Mouse (Mus musculus) limb, embryonic 14.5 days (tissue): Measurements from ENCODE around the gene Prkce. TPM values are rescaled to one million over a fixed set of nuclear protein-coding genes. Genes with fewer than 3 reads are reported as not detected.

ENCODE experiments used
- ATAC-seq: fragments of 200-750 bp; cut with Nextera tagmentation; 2 replicates; pipeline ENCODE4 v1.8.0; 2017; ENCODE audit warnings: low read depth, moderate number of reproducible peaks, moderate TSS enrichment; ENCODE audit not compliant: low FRiP score
- DNase-seq: peaks from one replicate; pipeline ENCODE4 v3.0.0-alpha.2; 2015; ENCODE audit warnings: low spot score
- H3K27ac ChIP-seq: fragments of 300-500 bp; sonication (generic); replicated peaks from 2 replicates; pipeline ENCODE4 v1.5.1; 2014; ENCODE audit warnings: low read depth, mild to moderate bottlenecking, low read length, moderate library complexity, mixed read lengths
- H3K27me3 ChIP-seq: fragments of 300-500 bp; sonication (generic); 2 replicates; pipeline ENCODE4 v1.6.1; 2014; ENCODE audit warnings: low read length, mixed read lengths; ENCODE audit not compliant: control insufficient read depth, insufficient read depth
- H3K36me3 ChIP-seq: fragments of 300-500 bp; sonication (generic); 2 replicates; pipeline ENCODE4 v1.6.1; 2014; ENCODE audit warnings: mild to moderate bottlenecking, low read length, moderate library complexity, mixed read lengths; ENCODE audit not compliant: control insufficient read depth, insufficient read depth
- H3K4me1 ChIP-seq: fragments of 300-500 bp; sonication (generic); 2 replicates; pipeline ENCODE4 v1.6.1; 2014; ENCODE audit warnings: antibody characterized with exemption, low read length, mixed read lengths; ENCODE audit not compliant: control insufficient read depth, insufficient read depth
- H3K4me2 ChIP-seq: fragments of 300-500 bp; sonication (generic); replicated peaks from 2 replicates; pipeline ENCODE4 v1.6.1; 2014; ENCODE audit warnings: low read depth, mild to moderate bottlenecking, low read length, moderate library complexity; ENCODE audit not compliant: severe bottlenecking
- H3K4me3 ChIP-seq: fragments of 300-500 bp; sonication (generic); replicated peaks from 2 replicates; pipeline ENCODE4 v1.5.1; 2014; ENCODE audit warnings: low read length
- H3K9ac ChIP-seq: fragments of 300-500 bp; sonication (generic); 2 replicates; pipeline ENCODE4 v1.6.1; 2014; ENCODE audit warnings: mild to moderate bottlenecking, low read depth, low read length, moderate library complexity; ENCODE audit not compliant: severe bottlenecking
- H3K9me3 ChIP-seq: fragments of 300-500 bp; sonication (generic); 2 replicates; pipeline ENCODE4 v1.6.1; 2016; ENCODE audit warnings: low read length; ENCODE audit not compliant: control insufficient read depth
- POLR2A ChIP-seq: fragments of 200-500 bp; IDR thresholded peaks from 2 replicates; pipeline ENCODE4 v1.8.0; 2012; ENCODE audit warnings: inconsistent platforms, mild to moderate bottlenecking, moderate library complexity, borderline replicate concordance; ENCODE audit not compliant: insufficient read depth, insufficient read length; ENCODE audit errors: extremely low read depth
- WGBS: fragments of 180-500 bp; shearing (Covaris S2); extraction: QIAGEN DNeasy Blood & Tissue Kit; methylation state at CpG from one replicate; pipeline ENCODE4 v1.1.7; 2014; 5-methylcytosine and 5-hydroxymethylcytosine counted together
- polyA plus RNA-seq, 2 experiments: library from polyadenylated mRNA; depleted of rRNA in 1 of 2; stranded (reverse) in 1 of 2; unstranded in 1 of 2; fragments of >200 nt; fragmentation: Nextera tagmentation in 1 of 2; extraction: Ambion mirVana in 1 of 2; gene quantifications; 2 replicates each; pipeline versions ENCODE4 v1.2.1 to v1.2.3; 2012 to 2014

The Prkce gene
- polyA plus RNA-seq, 2 experiments: 4.7 to 9.3 TPM

- Histone ChIP-seq H3K9me3 (no peaks in the 10 kb centered on the region), H3K27ac (no peak overlapping the region), H3K4me1 (peaks cover 31% of the 10 kb centered on the region), H3K27me3 (no peaks in the 10 kb centered on the region), H3K36me3 (no peaks in the 10 kb centered on the region), H3K4me3 (no peak overlapping the region), H3K9ac (no peak overlapping the region), H3K4me2 (no peak overlapping the region)
- WGBS: 85% methylated on average over 3 of the region's 3 CpGs
- ATAC-seq (no peak), DNase-seq (no peak)
- no peak for TF ChIP-seq POLR2A
Observed at GRCm38 (mm10) chr17:86354896-86355295, 187.3 kb downstream of the Prkce start.

GRCm38 (mm10) chr17:86355318-86355717 lies 187.7 kb downstream of the Prkce start:
- H3K4me3 ChIP-seq: no peak overlapping the region
- no peaks in the 10 kb centered on the region for H3K36me3 ChIP-seq
- TF ChIP-seq POLR2A: no peak
- 90% methylated on average over 2 of the region's 2 CpGs for WGBS
- H3K9me3 ChIP-seq: no peaks in the 10 kb centered on the region
- H3K9ac ChIP-seq: no peak overlapping the region
- no peak overlapping the region for H3K27ac ChIP-seq
- peaks cover 29% of the 10 kb centered on the region for H3K4me1 ChIP-seq
- no peak overlapping the region for H3K4me2 ChIP-seq
- DNase-seq (no peak), ATAC-seq (no peak)
- no peaks in the 10 kb centered on the region for H3K27me3 ChIP-seq

GRCm38 (mm10) chr17:86355772-86356451 lies 188.3 kb downstream of the Prkce start:
- H3K4me3 ChIP-seq: no peak overlapping the region
- ATAC-seq: no peak
- no peak for DNase-seq
- H3K4me1 ChIP-seq: peaks cover 23% of the 10 kb centered on the region
- no peaks in the 10 kb centered on the region for H3K9me3 ChIP-seq
- 72% methylated on average over 7 of the region's 7 CpGs for WGBS
- H3K9ac ChIP-seq: no peak overlapping the region
- TF ChIP-seq POLR2A: no peak
- H3K27ac ChIP-seq: no peak overlapping the region; the same call in 1 of the 2 replicates
- no peaks in the 10 kb centered on the region for H3K27me3 ChIP-seq
- no peaks in the 10 kb centered on the region for H3K36me3 ChIP-seq
- no peak overlapping the region for H3K4me2 ChIP-seq

GRCm38 (mm10) chr17:86358388-86358787 lies 190.8 kb downstream of the Prkce start:
- Histone ChIP-seq H3K9me3 (no peaks in the 10 kb centered on the region), H3K4me3 (no peak overlapping the region), H3K27ac (no peak overlapping the region), H3K4me1 (peaks cover 17% of the 10 kb centered on the region), H3K4me2 (no peak overlapping the region), H3K36me3 (no peaks in the 10 kb centered on the region), H3K27me3 (no peaks in the 10 kb centered on the region), H3K9ac (no peak overlapping the region)
- TF ChIP-seq POLR2A: no peak
- 13% methylated on average over 5 of the region's 5 CpGs for WGBS
- ATAC-seq (no peak; the same call in 1 of the 2 replicates), DNase-seq (peak; percentile 29)

GRCm38 (mm10) chr17:86358847-86359246 lies 191.3 kb downstream of the Prkce start:
- DNase-seq: no peak
- Histone ChIP-seq H3K4me1 (peaks cover 15% of the 10 kb centered on the region), H3K36me3 (no peaks in the 10 kb centered on the region), H3K9me3 (no peaks in the 10 kb centered on the region), H3K4me3 (no peak overlapping the region), H3K27me3 (no peaks in the 10 kb centered on the region), H3K4me2 (no peak overlapping the region), H3K27ac (no peak overlapping the region), H3K9ac (no peak overlapping the region)
- no peak for TF ChIP-seq POLR2A
- no peak for ATAC-seq
- WGBS: 15% methylated on average over 4 of the region's 4 CpGs
